ENCODE assay signal across 8 mouse cellular contexts in genomic region chr19:10524784-10525105, GRCm38 (mm10). TPM values are rescaled to one million over a fixed set of nuclear protein-coding genes. Genes with fewer than 3 reads are reported as not detected.
DNase-seq lines count a peak whose midpoint lies in the region; ATAC-seq and TF ChIP-seq lines count a peak whose summit lies in the region.

No protein-coding gene starts in this region.

- no peak for DNase-seq in kidney, postnatal 0 days (ENCODE audit: low spot score)
- no peak for DNase-seq in kidney, postnatal 14 days
- no peak for DNase-seq in embryonic facial prominence, embryonic 10.5 days (ENCODE audit: low spot score)
- no peak for DNase-seq in hindbrain, postnatal 0 days (ENCODE audit: low spot score)
- DNase-seq in gastrocnemius, postnatal 36 days = no peak
- DNase-seq in frontal cortex, postnatal 25 days (ENCODE audit: low spot score in 2 of 2) = no peak
- no peak for DNase-seq in spleen, postnatal 10 days (ENCODE audit: low spot score in 2 of 2)

- peak overlapping the region; percentile 91 for H3K4me3 ChIP-seq in kidney, postnatal 0 days (replicated peaks; ENCODE audit: low read depth, low read length)
- peak overlapping the region; percentile 97 for H3K4me3 ChIP-seq in embryonic facial prominence, embryonic 10.5 days
- H3K4me3 ChIP-seq in hindbrain, postnatal 0 days (ENCODE audit: low read length) = peak overlapping the region; percentile 93
- H3K4me3 ChIP-seq in myocyte = peak overlapping the region; percentile 62

- H3K27ac ChIP-seq in kidney, postnatal 0 days = peak overlapping the region; percentile 100
- peak overlapping the region; percentile 100 for H3K27ac ChIP-seq in embryonic facial prominence, embryonic 10.5 days (replicated peaks)
- H3K27ac ChIP-seq in hindbrain, postnatal 0 days = peak overlapping the region; percentile 99

- peak overlapping the region; percentile 91 for H3ac ChIP-seq in myocyte (ENCODE audit: control insufficient read depth, insufficient read length)

- under 1% methylated on average over 19 of the region's 19 CpGs for WGBS in kidney, postnatal 0 days
- under 1% methylated on average over 19 of the region's 19 CpGs for WGBS in embryonic facial prominence, embryonic 10.5 days
- 0% methylated on average over 19 of the region's 19 CpGs for WGBS in hindbrain, postnatal 0 days

- H3K4me2 ChIP-seq in kidney, postnatal 0 days (ENCODE audit: low read length) = peak overlapping the region; percentile 63
- peak overlapping the region; percentile 68 for H3K4me2 ChIP-seq in hindbrain, postnatal 0 days (ENCODE audit: low read depth, low read length)
- H3K4me2 ChIP-seq in myocyte (ENCODE audit: low read depth) = peak overlapping the region; percentile 60

- 0 out of 2 replicates have a peak, but pooled peaks cover 5% of the 10 kb centered on the region for H3K36me3 ChIP-seq in kidney, postnatal 0 days (ENCODE audit: insufficient read depth, low read length)
- peaks cover 36% of the 10 kb centered on the region for H3K36me3 ChIP-seq in embryonic facial prominence, embryonic 10.5 days (replicated peaks)
- 0 out of 2 replicates have a peak, but pooled peaks cover 7% of the 10 kb centered on the region for H3K36me3 ChIP-seq in hindbrain, postnatal 0 days (ENCODE audit: insufficient read depth, low read length)
- H3K36me3 ChIP-seq in myocyte (ENCODE audit: control insufficient read depth, insufficient read depth) = peaks cover 14% of the 10 kb centered on the region

- H3K79me2 ChIP-seq in myocyte (ENCODE audit: control insufficient read depth, insufficient read depth) = peaks cover 84% of the 10 kb centered on the region

- intact Hi-C loops in gastrocnemius, postnatal 36 days (cut with DNase I) = no loop called here

- no peak; the same call in 1 of the 2 replicates for TF ChIP-seq CTCF in kidney, postnatal 0 days (IDR thresholded peaks at IDR 0.05; ENCODE audit: low read depth)
- TF ChIP-seq CTCF in hindbrain, postnatal 0 days (IDR thresholded peaks at IDR 0.05; ENCODE audit: low read depth) = no peak

- peaks cover 23% of the 10 kb centered on the region for H3K4me1 ChIP-seq in kidney, postnatal 0 days (replicated peaks; ENCODE audit: insufficient read depth, low read length)
- H3K4me1 ChIP-seq in embryonic facial prominence, embryonic 10.5 days = peaks cover 30% of the 10 kb centered on the region
- H3K4me1 ChIP-seq in hindbrain, postnatal 0 days (ENCODE audit: insufficient read depth, low read length) = peaks cover 15% of the 10 kb centered on the region; the same call in 1 of the 2 replicates

- H3K9ac ChIP-seq in kidney, postnatal 0 days (ENCODE audit: low read depth, low read length) = peak overlapping the region; percentile 100
- H3K9ac ChIP-seq in hindbrain, postnatal 0 days (replicated peaks; ENCODE audit: low read length) = peak overlapping the region; percentile 99

- no peaks in the 10 kb centered on the region for H3K9me3 ChIP-seq in kidney, postnatal 0 days (replicated peaks; ENCODE audit: low read length)
- no peaks in the 10 kb centered on the region for H3K9me3 ChIP-seq in embryonic facial prominence, embryonic 10.5 days
- H3K9me3 ChIP-seq in hindbrain, postnatal 0 days (ENCODE audit: low read length) = no peaks in the 10 kb centered on the region

- ATAC-seq in kidney, postnatal 0 days (replicated peaks; ENCODE audit: low FRiP score, low read depth) = no peak
- no peak for ATAC-seq in hindbrain, postnatal 0 days

- TF ChIP-seq POLR2A in myocyte (IDR thresholded peaks at IDR 0.05; ENCODE audit: insufficient read length, low read depth) = no peak

- H3K27me3 ChIP-seq in kidney, postnatal 0 days (ENCODE audit: insufficient read depth, low read length) = no peaks in the 10 kb centered on the region
- H3K27me3 ChIP-seq in embryonic facial prominence, embryonic 10.5 days (replicated peaks; ENCODE audit: low read depth, poor library complexity, severe bottlenecking) = no peaks in the 10 kb centered on the region
- H3K27me3 ChIP-seq in hindbrain, postnatal 0 days (ENCODE audit: insufficient read depth, low read length) = no peaks in the 10 kb centered on the region
- H3K27me3 ChIP-seq in myocyte (ENCODE audit: control insufficient read depth, insufficient read depth, insufficient read length) = no peaks in the 10 kb centered on the region

TF ChIP-seq in myocyte, 11 proteins besides CTCF, POLR2A, EP300 and RAD21:
- no peak for TF ChIP-seq MYOG (IDR thresholded peaks at IDR 0.05; ENCODE audit: control insufficient read depth in 1 of 3, insufficient read depth in 1 of 3, insufficient read length in 2 of 3, low read depth in 2 of 3)
- TF ChIP-seq MYOD1 (IDR thresholded peaks at IDR 0.05; ENCODE audit: control insufficient read depth in 1 of 3, insufficient read length in 2 of 3, low read depth in 2 of 3) = no peak
- no peak for TF ChIP-seq REST (IDR thresholded peaks at IDR 0.05; ENCODE audit: insufficient read depth, insufficient read length)
- no peak for TF ChIP-seq USF1 (IDR thresholded peaks at IDR 0.05; ENCODE audit: low read depth)
- TF ChIP-seq SRF (IDR thresholded peaks at IDR 0.05; ENCODE audit: control insufficient read depth, insufficient read length, low read depth) = peak; percentile 29

RNA-seq across cellular contexts. Expression of gene Cpsf7, which starts 0.3 kb away (rescaled TPM):
- polyA plus RNA-seq in kidney, postnatal 0 days (2015; fragmentation: Nextera tagmentation; extraction: Ambion mirVana) = 33.3 and 34.2 TPM in 2 replicates
- 54.5 and 55.3 TPM in 2 replicates for polyA plus RNA-seq in embryonic facial prominence, embryonic 10.5 days (2016; fragmentation: Nextera tagmentation; extraction: Ambion mirVana)
- 44.9 and 47.4 TPM in 2 replicates for total RNA-seq in hindbrain, postnatal 0 days (2014; rRNA removed)
- polyA plus RNA-seq in hindbrain, postnatal 0 days (2015; fragmentation: Nextera tagmentation; extraction: Ambion mirVana) = 34.4 and 36.2 TPM in 2 replicates
- polyA plus RNA-seq in myocyte (2012; fragmentation: generic; extraction: Trizol) = 23.4 TPM
- total RNA-seq in gastrocnemius, postnatal 36 days (2021) = 10 to 100 TPM; 15.7 to 19.1 TPM

RNA-seq across cellular contexts. Expression of gene Sdhaf2, which starts 1.2 kb away (rescaled TPM):
- polyA plus RNA-seq in kidney, postnatal 0 days (2015; fragmentation: Nextera tagmentation; extraction: Ambion mirVana) = 55.3 and 57.4 TPM in 2 replicates
- 62.2 and 64.0 TPM in 2 replicates for polyA plus RNA-seq in embryonic facial prominence, embryonic 10.5 days (2016; fragmentation: Nextera tagmentation; extraction: Ambion mirVana)
- total RNA-seq in hindbrain, postnatal 0 days (2014; rRNA removed) = 47.7 and 58.2 TPM in 2 replicates
- polyA plus RNA-seq in hindbrain, postnatal 0 days (2015; fragmentation: Nextera tagmentation; extraction: Ambion mirVana) = 60.2 and 64.2 TPM in 2 replicates
- 36.3 TPM for polyA plus RNA-seq in myocyte (2012; fragmentation: generic; extraction: Trizol)
- total RNA-seq in gastrocnemius, postnatal 36 days (2021) = 10 to 100 TPM; 49.3 to 49.6 TPM

RNA-seq across cellular contexts. Expression of gene Tmem216, which starts 31.3 kb away (rescaled TPM):
- polyA plus RNA-seq in kidney, postnatal 0 days (2015; fragmentation: Nextera tagmentation; extraction: Ambion mirVana) = 49.7 and 50.5 TPM in 2 replicates
- 62.2 and 68.6 TPM in 2 replicates for polyA plus RNA-seq in embryonic facial prominence, embryonic 10.5 days (2016; fragmentation: Nextera tagmentation; extraction: Ambion mirVana)
- total RNA-seq in hindbrain, postnatal 0 days (2014; rRNA removed) = 20.7 and 28.4 TPM in 2 replicates
- 35.8 and 42.0 TPM in 2 replicates for polyA plus RNA-seq in hindbrain, postnatal 0 days (2015; fragmentation: Nextera tagmentation; extraction: Ambion mirVana)
- polyA plus RNA-seq in myocyte (2012; fragmentation: generic; extraction: Trizol) = 12.9 TPM
- total RNA-seq in gastrocnemius, postnatal 36 days (2021) = 1 to 10 TPM; 1.8 to 2.7 TPM

RNA-seq across cellular contexts. Expression of gene Ppp1r32, which starts 42.0 kb away (rescaled TPM):
- polyA plus RNA-seq in kidney, postnatal 0 days (2015; fragmentation: Nextera tagmentation; extraction: Ambion mirVana) = not detected in 2 replicates
- polyA plus RNA-seq in embryonic facial prominence, embryonic 10.5 days (2016; fragmentation: Nextera tagmentation; extraction: Ambion mirVana) = 0.29 and 0.39 TPM in 2 replicates
- 4.0 and 5.4 TPM in 2 replicates for total RNA-seq in hindbrain, postnatal 0 days (2014; rRNA removed)
- 2.3 and 2.9 TPM in 2 replicates for polyA plus RNA-seq in hindbrain, postnatal 0 days (2015; fragmentation: Nextera tagmentation; extraction: Ambion mirVana)
- polyA plus RNA-seq in myocyte (2012; fragmentation: generic; extraction: Trizol) = 0.11 TPM
- total RNA-seq in gastrocnemius, postnatal 36 days (2021) = under 1 TPM; 0.46 to 0.49 TPM

RNA-seq across cellular contexts. Expression of gene Cyb561a3, which starts 52.2 kb away (rescaled TPM):
- 17.2 and 18.6 TPM in 2 replicates for polyA plus RNA-seq in kidney, postnatal 0 days (2015; fragmentation: Nextera tagmentation; extraction: Ambion mirVana)
- polyA plus RNA-seq in embryonic facial prominence, embryonic 10.5 days (2016; fragmentation: Nextera tagmentation; extraction: Ambion mirVana) = 12.8 and 13.9 TPM in 2 replicates
- total RNA-seq in hindbrain, postnatal 0 days (2014; rRNA removed) = 18.0 TPM in 2 replicates
- 15.6 and 16.6 TPM in 2 replicates for polyA plus RNA-seq in hindbrain, postnatal 0 days (2015; fragmentation: Nextera tagmentation; extraction: Ambion mirVana)
- polyA plus RNA-seq in myocyte (2012; fragmentation: generic; extraction: Trizol) = 21.7 TPM
- 1 to 10 TPM; 5.4 to 5.8 TPM for total RNA-seq in gastrocnemius, postnatal 36 days (2021)
